Mouse (Mus musculus) heart, adult 2 months (tissue): ENCODE data around the gene Zfp68. TPM values are rescaled to one million over a fixed set of nuclear protein-coding genes. Genes with fewer than 3 reads are reported as not detected.

Experiments
- DNase-seq, 2 experiments: peaks; one replicate each; pipeline ENCODE4 v3.0.0; 2021
- H3K27ac ChIP-seq: fragments of 200-600 bp; 2 replicates; pipeline ENCODE4 v1.8.1; 2022
- H3K27me3 ChIP-seq: fragments of 200-500 bp; 2 replicates; pipeline ENCODE4 v1.6.1; 2012; ENCODE audit warnings: mild to moderate bottlenecking, low read length, inconsistent platforms, mixed read lengths; ENCODE audit not compliant: control insufficient read depth, insufficient read depth
- H3K36me3 ChIP-seq: fragments of 200-500 bp; 2 replicates; pipeline ENCODE4 v1.6.1; 2012; ENCODE audit warnings: low read length, inconsistent platforms; ENCODE audit not compliant: control insufficient read depth, insufficient read depth
- H3K4me1 ChIP-seq: fragments of 200-500 bp; 2 replicates; pipeline ENCODE4 v1.6.1; 2011; ENCODE audit warnings: low read length; ENCODE audit not compliant: control insufficient read depth, insufficient read depth
- H3K4me3 ChIP-seq: fragments of 200-600 bp; 2 replicates; pipeline ENCODE4 v1.8.1; 2022
- H3K79me2 ChIP-seq: fragments of 200-500 bp; replicated peaks from 2 replicates; pipeline ENCODE4 v1.6.1; 2012; ENCODE audit warnings: mild to moderate bottlenecking, inconsistent platforms, low read length, moderate library complexity, mixed read lengths; ENCODE audit not compliant: control insufficient read depth, insufficient read depth
- H3K9ac ChIP-seq: fragments of 200-500 bp; 2 replicates; pipeline ENCODE4 v1.6.1; 2012; ENCODE audit warnings: low read depth, mild to moderate bottlenecking, control low read depth, inconsistent platforms, low read length, mixed read lengths
- CTCF ChIP-seq: fragments of 200-600 bp; IDR thresholded peaks from 2 replicates; pipeline ENCODE4 v1.8.1; 2022; ENCODE audit warnings: antibody characterized with exemption, mild to moderate bottlenecking, moderate library complexity
- EP300 ChIP-seq: fragments of 200-500 bp; IDR thresholded peaks from 2 replicates; pipeline ENCODE4 v1.6.1; 2011; ENCODE audit warnings: low read depth, low read length, control low read depth; ENCODE audit not compliant: insufficient read depth
- POLR2A ChIP-seq: fragments of 200-500 bp; IDR thresholded peaks from 2 replicates; pipeline ENCODE4 v1.6.1; 2011; ENCODE audit warnings: mild to moderate bottlenecking, low read depth, low read length, control low read depth; ENCODE audit not compliant: insufficient read depth
- WGBS: fragments of 180-500 bp; shearing (Covaris S2); methylation state at CpG from one replicate; pipeline ENCODE4 v1.1.7; 2018; 5-methylcytosine and 5-hydroxymethylcytosine counted together
- intact Hi-C: fragments of 180-260 bp; cut with DNase I; formaldehyde crosslinking; loops from one replicate; pipeline ENCODE4 v1.15.1; 2025
- polyA plus RNA-seq: library from polyadenylated mRNA; depleted of rRNA; stranded (reverse); fragments of >200 nt; gene quantifications from 2 replicates; pipeline ENCODE4 v1.2.3, GENCODE M21; 2012
- total RNA-seq, 2 experiments: library from RNA; stranded (reverse); gene quantifications; 2 replicates each; pipeline ENCODE4 v1.2.3; 2021

The Zfp68 gene
- total and polyA plus RNA-seq, 3 experiments: 6.8 to 19.4 (median 17.7) TPM

DNA sequence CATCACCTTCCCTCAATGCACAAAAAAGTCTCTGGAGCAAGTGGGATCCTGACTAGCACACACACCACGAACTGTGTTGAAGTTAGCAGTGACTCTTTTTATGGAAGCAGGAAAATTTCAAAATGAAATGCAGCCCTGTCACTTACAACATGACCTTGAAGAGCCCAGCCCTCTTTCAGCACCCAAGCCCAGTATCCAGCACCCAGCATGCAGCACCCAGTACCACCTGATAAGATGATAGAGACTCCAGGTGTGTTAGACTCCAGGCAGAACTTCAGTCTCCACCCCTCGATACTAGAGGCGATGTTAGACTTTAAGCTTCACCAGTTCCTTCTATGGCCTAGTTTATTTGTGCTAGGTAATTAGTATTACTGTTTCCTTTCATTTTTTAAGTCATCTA, 22.2 kb upstream of the Zfp68 start:
- DNase-seq: no peak
- Histone ChIP-seq H3K27me3 (no peaks in the 10 kb centered on the region), H3K9ac (no peak overlapping the region), H3K27ac (no peak overlapping the region), H3K79me2 (no peaks in the 10 kb centered on the region), H3K36me3 (no peaks in the 10 kb centered on the region; the same call in 1 of the 2 replicates), H3K4me3 (no peak overlapping the region), H3K4me1 (no peaks in the 10 kb centered on the region)
- intact Hi-C loops: no loop called here
- TF ChIP-seq CTCF (no peak), EP300 (no peak)
- WGBS: 90% methylated on average over 3 of the region's 3 CpGs

DNA sequence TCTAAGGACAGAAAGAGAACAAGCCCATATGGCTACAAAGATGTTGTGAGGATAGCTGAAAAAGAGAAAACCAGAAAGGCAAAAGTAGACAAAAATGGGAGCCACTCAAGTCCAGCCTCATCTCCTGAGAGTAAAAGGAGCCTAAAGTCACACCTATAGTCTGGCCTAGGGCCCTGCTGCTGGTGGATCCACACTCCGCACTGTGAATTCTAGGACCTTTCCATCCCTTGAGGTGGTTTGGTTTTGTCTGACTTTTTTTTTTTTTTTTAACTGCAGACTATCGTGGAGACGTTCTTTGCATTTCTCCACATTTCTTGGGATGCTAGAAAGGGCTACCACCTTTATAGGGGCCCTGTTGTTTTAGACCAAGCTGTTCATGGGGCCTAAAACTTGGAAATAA, 21.5 kb upstream of the Zfp68 start:
- no peaks in the 10 kb centered on the region; the same call in 1 of the 2 replicates for H3K36me3 ChIP-seq
- no peak for TF ChIP-seq POLR2A
- TF ChIP-seq EP300: no peak
- TF ChIP-seq CTCF: no peak
- DNase-seq: no peak
- no peak overlapping the region for H3K9ac ChIP-seq
- H3K27ac ChIP-seq: no peak overlapping the region
- H3K79me2 ChIP-seq: no peaks in the 10 kb centered on the region
- no peak overlapping the region for H3K4me3 ChIP-seq
- H3K27me3 ChIP-seq: no peaks in the 10 kb centered on the region
- WGBS: 92% methylated on average over 3 of the region's 3 CpGs
- no peaks in the 10 kb centered on the region for H3K4me1 ChIP-seq
- intact Hi-C loops: no loop called here

DNA sequence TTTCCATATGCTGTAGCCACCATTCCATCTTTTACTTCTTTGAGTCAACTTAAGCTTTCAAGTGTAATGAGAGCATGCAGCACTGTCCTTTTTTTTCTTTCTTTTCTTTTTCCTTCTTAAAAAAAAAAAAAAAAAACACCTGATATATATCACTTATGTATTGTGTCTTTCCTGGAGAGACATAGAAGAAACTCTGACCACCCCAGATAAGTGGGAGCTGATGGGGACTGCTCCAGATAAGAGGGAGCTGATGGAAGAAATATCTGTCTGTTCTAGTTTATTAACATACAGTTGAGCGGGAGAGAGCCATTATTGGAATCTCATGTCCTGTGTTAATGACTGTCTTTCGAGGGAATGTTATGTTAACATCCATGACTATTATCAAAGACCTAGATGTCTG, 16.9 kb upstream of the Zfp68 start:
- Histone ChIP-seq H3K4me1 (no peaks in the 10 kb centered on the region), H3K27ac (no peak overlapping the region), H3K9ac (no peak overlapping the region), H3K4me3 (no peak overlapping the region), H3K79me2 (no peaks in the 10 kb centered on the region), H3K36me3 (no peaks in the 10 kb centered on the region), H3K27me3 (no peaks in the 10 kb centered on the region)
- TF ChIP-seq EP300 (no peak), POLR2A (no peak), CTCF (no peak)
- WGBS: 83% methylated on average over 2 of the region's 2 CpGs
- intact Hi-C loops: no loop called here
- no peak for DNase-seq

- peak overlapping the region; percentile 92 for H3K4me3 ChIP-seq
- no peak for DNase-seq
- H3K36me3 ChIP-seq: peaks cover 2% of the 10 kb centered on the region; the same call in 1 of the 2 replicates
- peaks cover 5% of the 10 kb centered on the region for H3K4me1 ChIP-seq
- 14% methylated on average over 3 of the region's 3 CpGs for WGBS
- peak overlapping the region; percentile 79 for H3K9ac ChIP-seq
- TF ChIP-seq CTCF (no peak), POLR2A (no peak), EP300 (no peak)
- intact Hi-C loops: loop anchor here (5.0 kb wide), 1 partner anchor 629 kb away; the partner anchor contains the start of gene Get4
- H3K27ac ChIP-seq: no peak overlapping the region; the same call in 1 of the 2 replicates
- peaks cover 1% of the 10 kb centered on the region for H3K79me2 ChIP-seq
- H3K27me3 ChIP-seq: no peaks in the 10 kb centered on the region; the same call in 1 of the 2 replicates
These were observed 3.9 kb upstream of the Zfp68 start for GRCm38 (mm10) chr5:138623478-138623875.

DNA sequence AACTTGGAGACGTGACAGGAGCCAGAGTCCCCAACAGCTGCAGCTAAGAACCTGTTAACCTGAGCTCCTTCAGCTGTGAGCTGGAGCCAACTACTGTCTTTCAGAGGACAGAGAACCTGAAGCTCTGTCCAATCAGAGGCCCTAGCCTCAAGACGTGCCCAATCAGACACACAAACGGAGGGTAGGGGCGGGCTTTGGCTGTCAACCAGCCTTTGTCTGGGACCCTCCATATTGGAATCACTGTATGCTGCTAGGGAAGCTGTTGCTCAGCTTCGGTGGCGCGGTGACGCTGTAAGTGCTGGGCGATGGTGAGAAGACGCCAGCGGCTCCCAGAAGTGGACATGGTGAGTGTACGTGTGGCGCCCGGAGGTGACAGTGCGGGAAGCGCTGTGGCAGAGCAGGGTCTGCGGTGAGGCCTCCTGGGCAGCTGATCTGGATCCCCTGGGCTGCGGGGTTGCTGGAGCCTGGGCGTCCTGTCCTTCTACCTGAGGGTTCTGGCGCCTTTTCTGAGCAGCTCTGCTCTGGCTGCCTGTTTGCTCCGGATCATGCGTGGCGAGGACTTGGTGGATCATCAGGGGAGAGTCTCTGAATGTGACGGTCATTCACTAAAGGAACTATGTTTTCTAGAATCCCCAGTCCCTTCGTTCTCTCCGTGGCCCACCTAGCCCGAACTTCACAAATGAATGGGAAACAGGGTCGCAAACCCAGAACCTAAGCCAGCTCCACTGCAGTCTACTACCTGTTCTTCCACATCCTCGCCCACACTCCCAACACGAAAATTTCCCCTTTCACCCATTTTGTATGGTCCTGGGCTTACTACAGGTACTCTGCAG, 3.3 kb upstream of the Zfp68 start, which contains the start of gene A430033K04Rik:
TSS of gene A430033K04Rik (plus strand) at position 215 of the 833 bp plus-strand sequence.
- H3K27me3 ChIP-seq: no peaks in the 10 kb centered on the region; the same call in 1 of the 2 replicates
- WGBS: under 1% methylated on average over 30 of the region's 30 CpGs
- peak; percentile 71 for TF ChIP-seq POLR2A
- TF ChIP-seq EP300: 0 out of 2 replicates have a peak, but pooled peaks have one; percentile 16
- no peak for TF ChIP-seq CTCF
- peak within 1 kb of the TSS; percentile 85 for H3K27ac ChIP-seq
- intact Hi-C loops: loop anchor here (5.0 kb wide), 1 partner anchor 629 kb away; the partner anchor contains the start of gene Get4
- peaks cover 1% of the 10 kb centered on the region for H3K79me2 ChIP-seq
- peak within 1 kb of the TSS; percentile 79 for H3K9ac ChIP-seq
- H3K4me3 ChIP-seq: peak within 1 kb of the TSS; percentile 92
- peak; percentile 93 to 94 for DNase-seq
- H3K36me3 ChIP-seq: peaks cover 6% of the 10 kb centered on the region; the same call in 1 of the 2 replicates
- H3K4me1 ChIP-seq: peaks cover 7% of the 10 kb centered on the region

- Histone ChIP-seq H3K4me3 (no peak overlapping the region), H3K79me2 (peaks cover 6% of the 10 kb centered on the region), H3K27ac (peak overlapping the region; percentile 99), H3K36me3 (peaks cover 6% of the 10 kb centered on the region; the same call in 1 of the 2 replicates), H3K9ac (no peak overlapping the region), H3K27me3 (no peaks in the 10 kb centered on the region; the same call in 1 of the 2 replicates), H3K4me1 (peaks cover 7% of the 10 kb centered on the region)
- 45% methylated on average over 5 of the region's 5 CpGs for WGBS
- intact Hi-C loops: loop anchor here (5.0 kb wide), 1 partner anchor 631 kb away; the partner anchor contains the start of gene Get4
- TF ChIP-seq POLR2A: no peak
- no peak for TF ChIP-seq EP300
- no peak for TF ChIP-seq CTCF
- DNase-seq: no peak
These were observed 1.3 kb upstream of the Zfp68 start for GRCm38 (mm10) chr5:138620836-138621235.
